Mouse (Mus musculus) gastrocnemius, adult 8-10 months (tissue): ENCODE measurements around the gene Kcnh1. TPM values are rescaled to one million over a fixed set of nuclear protein-coding genes. Genes with fewer than 3 reads are reported as not detected.

Experiments used
- DNase-seq, 2 experiments: peaks; one replicate each; pipeline ENCODE4 v3.0.0; 2022; ENCODE audit warnings: low spot score in 2 of 2
- total RNA-seq, 4 experiments: library from RNA; stranded (reverse); gene quantifications; 2 replicates each; pipeline ENCODE4 v1.2.4; 2022

Kcnh1 gene
- total RNA-seq, 4 experiments from 2014 or later = 0.02 to 0.05 (median 0.03) TPM; not detected in 1

- no peak for DNase-seq
These were observed 123.5 kb downstream of the Kcnh1 start for GRCm38 (mm10) chr1:192314044-192314443.

- no peak for DNase-seq
These were observed 125.0 kb downstream of the Kcnh1 start for GRCm38 (mm10) chr1:192315392-192316070.

DNA sequence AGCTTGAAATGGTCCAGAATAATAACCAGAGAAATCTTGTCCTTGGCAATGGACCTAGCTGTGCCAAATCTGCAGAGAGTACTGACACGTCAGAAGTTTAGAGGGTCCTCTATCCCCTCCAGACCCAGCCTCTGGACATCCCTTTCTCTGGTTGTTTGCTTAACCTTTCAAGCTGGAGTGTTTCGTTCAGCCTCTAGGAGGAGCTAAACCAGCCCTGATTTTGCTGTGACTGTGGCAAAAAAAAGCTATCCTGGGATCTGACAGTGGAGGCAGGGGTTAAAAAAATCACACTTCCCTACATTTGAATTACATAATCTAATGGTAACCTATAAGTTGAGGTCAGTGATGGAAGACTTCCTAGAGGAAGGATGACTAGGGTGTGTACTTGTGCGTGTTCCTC lies 133.6 kb downstream of the Kcnh1 start:
- no peak for DNase-seq

DNA sequence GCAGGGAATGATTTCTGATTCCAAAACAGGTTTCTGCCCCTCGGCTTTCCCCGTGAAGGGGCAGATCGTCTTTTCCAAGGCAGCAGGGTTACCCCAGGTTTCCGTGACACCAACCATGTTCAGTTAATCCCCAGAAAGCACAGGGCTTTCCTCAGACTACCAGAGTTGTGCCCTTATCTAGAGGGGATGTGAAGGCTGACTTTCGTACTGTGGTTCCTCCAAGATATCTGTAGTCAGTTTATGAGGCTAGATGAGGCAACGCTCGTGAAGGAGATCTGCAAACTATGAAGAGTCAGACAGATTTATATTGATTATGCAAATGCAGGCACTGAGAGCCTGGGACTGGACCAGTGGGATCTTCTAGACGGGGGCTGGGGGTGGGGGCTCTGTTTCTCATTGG lies 136.5 kb downstream of the Kcnh1 start:
- no peak for DNase-seq

DNA sequence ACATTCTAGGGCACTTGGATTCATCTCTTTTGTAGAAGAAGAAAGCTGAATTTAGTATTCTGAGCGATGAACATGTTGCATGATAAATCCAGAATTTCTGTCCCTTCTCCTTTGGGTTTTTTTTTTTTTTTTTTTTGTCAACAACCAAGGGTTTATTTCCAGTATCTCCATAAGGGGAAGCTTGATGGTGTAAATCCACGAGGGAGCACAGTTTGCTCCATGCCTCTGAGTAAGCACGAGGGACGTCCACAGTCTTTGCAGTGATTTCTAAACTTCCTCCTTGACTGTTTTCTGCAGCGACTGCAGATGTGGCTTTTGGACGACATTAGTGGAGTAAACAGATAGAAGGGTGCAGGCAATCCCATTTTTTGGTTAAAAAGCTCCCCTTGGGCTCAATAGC lies 140.6 kb downstream of the Kcnh1 start:
- no peak for DNase-seq

GRCm38 (mm10) chr1:192336029-192336428 lies 145.5 kb downstream of the Kcnh1 start:
- DNase-seq = no peak

GRCm38 (mm10) chr1:192339361-192340077 lies 148.9 kb downstream of the Kcnh1 start:
- DNase-seq = no peak

GRCm38 (mm10) chr1:192341774-192342173 lies 151.2 kb downstream of the Kcnh1 start:
- DNase-seq = no peak

DNA sequence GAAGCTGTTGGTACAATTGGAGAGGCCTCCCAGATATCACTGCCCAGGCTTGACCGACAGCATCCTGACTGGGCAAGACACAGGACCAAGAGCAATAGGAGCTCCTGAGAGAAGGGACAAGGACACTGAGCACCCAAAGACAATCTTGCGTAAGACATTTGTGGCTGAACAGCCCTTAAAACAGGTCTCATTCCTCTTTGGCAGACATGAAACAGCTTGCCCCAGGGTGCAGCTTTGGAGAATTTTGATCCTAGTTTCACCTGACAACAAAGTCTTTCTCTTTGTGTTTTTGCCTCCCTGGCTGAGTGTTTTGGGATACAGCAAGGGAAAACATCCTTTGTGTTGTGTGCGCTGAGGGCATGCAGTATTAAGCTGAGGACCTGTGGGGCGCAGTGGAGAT lies 153.4 kb downstream of the Kcnh1 start:
- DNase-seq = no peak

GRCm38 (mm10) chr1:192347327-192347726 lies 156.8 kb downstream of the Kcnh1 start:
- no peak for DNase-seq

GRCm38 (mm10) chr1:192356231-192356630 lies 165.7 kb downstream of the Kcnh1 start:
- no peak for DNase-seq

DNA sequence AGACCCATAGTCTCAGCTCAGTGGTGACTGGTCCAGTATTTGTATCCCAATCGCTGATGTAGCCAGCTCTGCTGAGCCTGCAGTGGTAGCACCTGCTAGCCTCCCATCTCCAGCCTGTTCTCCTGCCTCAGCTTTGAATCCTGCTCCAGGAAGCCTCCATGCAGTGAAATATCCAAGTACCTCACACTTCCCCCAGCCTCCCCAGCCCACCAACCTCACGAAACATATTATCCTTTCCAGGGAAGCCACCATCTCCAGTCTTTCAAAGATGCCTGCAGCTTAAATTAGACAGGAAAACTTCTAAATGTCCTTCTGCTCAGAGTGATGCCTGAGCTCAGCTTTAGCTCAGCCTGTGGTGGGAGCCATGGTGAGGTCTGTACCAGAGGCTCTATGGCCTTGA lies 168.6 kb downstream of the Kcnh1 start:
- DNase-seq = no peak

- DNase-seq = no peak
These were observed 177.8 kb downstream of the Kcnh1 start for GRCm38 (mm10) chr1:192368336-192368735.

GRCm38 (mm10) chr1:192371943-192372614 lies 181.5 kb downstream of the Kcnh1 start:
- no peak for DNase-seq

GRCm38 (mm10) chr1:192378546-192379075 lies 188.0 kb downstream of the Kcnh1 start:
- no peak for DNase-seq

GRCm38 (mm10) chr1:192380596-192381041 lies 190.0 kb downstream of the Kcnh1 start:
- DNase-seq = no peak

DNA sequence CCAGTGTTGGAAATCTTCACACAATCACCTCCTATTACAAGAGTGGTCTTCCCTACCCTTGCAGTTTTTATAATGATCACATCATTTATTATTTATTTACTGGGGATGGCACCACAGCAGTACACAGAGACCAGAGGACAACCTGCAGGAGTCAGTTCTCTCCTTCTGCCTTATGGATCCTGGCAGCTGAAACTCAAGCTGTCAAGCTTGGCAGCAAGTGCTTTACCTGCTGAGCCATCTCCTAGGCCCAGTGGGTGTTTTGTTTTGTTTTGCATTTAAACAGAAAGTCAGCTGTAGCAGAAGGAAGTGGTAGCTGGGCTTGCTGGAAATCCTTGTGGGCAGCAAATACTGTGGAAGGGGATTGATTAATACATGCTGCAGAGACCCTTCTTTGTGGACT lies 197.1 kb downstream of the Kcnh1 start:
- DNase-seq = no peak

GRCm38 (mm10) chr1:192391041-192391440 lies 200.5 kb downstream of the Kcnh1 start:
- no peak for DNase-seq

DNA sequence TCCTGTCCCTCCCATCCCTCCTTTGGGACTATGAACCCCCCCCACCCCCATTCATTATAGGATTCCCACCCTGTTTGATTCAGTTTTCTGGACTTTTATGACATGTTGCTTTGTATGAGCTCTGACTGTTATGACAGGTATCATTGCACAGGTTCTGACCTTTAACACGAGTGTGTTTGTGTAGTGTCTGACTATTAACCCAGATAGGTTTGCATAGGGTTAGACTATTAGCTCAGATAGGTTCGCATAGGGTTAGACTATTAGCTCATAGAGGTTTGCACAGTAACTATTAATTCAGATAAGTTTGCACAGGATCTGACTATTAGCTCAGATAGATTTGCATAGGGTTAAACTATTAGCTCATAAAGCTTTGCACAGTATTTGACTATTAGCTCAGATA lies 201.7 kb downstream of the Kcnh1 start:
- DNase-seq = no peak

- no peak for DNase-seq
These were observed 209.3 kb downstream of the Kcnh1 start for GRCm38 (mm10) chr1:192399667-192400490.

- no peak for DNase-seq
These were observed 210.4 kb downstream of the Kcnh1 start for GRCm38 (mm10) chr1:192400991-192401390.
